Mouse (Mus musculus): ENCODE measurements around the gene Ppp4r3b. TPM values are rescaled to one million over a fixed set of nuclear protein-coding genes. Genes with fewer than 3 reads are reported as not detected.

Gene Ppp4r3b
- total and polyA plus RNA-seq, 3 experiments = 58.9 to 145 (median 95.7) TPM

- H3K9ac ChIP-seq (ENCODE audit: control insufficient read depth, low read depth, low read length, poor library complexity, severe bottlenecking) = no peak overlapping the region
- no peaks in the 10 kb centered on the region for H3K27me3 ChIP-seq (ENCODE audit: control insufficient read depth in 1 of 2, insufficient read depth in 2 of 2, low read length in 2 of 2)
- no peak for DNase-seq (ENCODE audit: low read depth, low spot score)
- peaks cover 0 to 10% of the 10 kb centered on the region in 2 experiments for H3K36me3 ChIP-seq (ENCODE audit: control insufficient read depth in 1 of 2, insufficient read depth in 2 of 2, low read length in 2 of 2)
- H3K4me1 ChIP-seq (ENCODE audit: control insufficient read depth in 1 of 2, insufficient read depth in 2 of 2, low read length in 2 of 2) = peaks cover 0 to 2% of the 10 kb centered on the region in 2 experiments; a peak in 2 of 4 replicates
- H3K4me3 ChIP-seq (ENCODE audit: control insufficient read depth in 1 of 2, insufficient read depth in 1 of 2, low read depth in 2 of 2, low read length in 2 of 2) = no peak overlapping the region
- H3K79me2 ChIP-seq (ENCODE audit: control insufficient read depth, insufficient read depth, low read length, poor library complexity) = no peaks in the 10 kb centered on the region
- H3K27ac ChIP-seq (ENCODE audit: control insufficient read depth, low read depth, low read length) = no peak overlapping the region
- H3K9me3 ChIP-seq (replicated peaks; ENCODE audit: insufficient read depth, low read length) = no peaks in the 10 kb centered on the region
- no peak for TF ChIP-seq JUND (IDR thresholded peaks at IDR 0.05; ENCODE audit: low read depth, low read length)
- no peak for TF ChIP-seq MAFK (IDR thresholded peaks at IDR 0.05; ENCODE audit: borderline replicate concordance, low read depth, low read length)
- TF ChIP-seq GATA1 (IDR thresholded peaks at IDR 0.05; ENCODE audit: low read depth, low read length) = no peak
- no peak for TF ChIP-seq KAT2A (conservative IDR thresholded peaks at IDR 0.05; ENCODE audit: low read depth, low read length)
- TF ChIP-seq MEF2A (IDR thresholded peaks at IDR 0.05; ENCODE audit: extremely low read depth, insufficient replicate concordance, low read depth, low read length, poor library complexity, severe bottlenecking) = no peak
- no peak for TF ChIP-seq UBTF (IDR thresholded peaks at IDR 0.05; ENCODE audit: borderline replicate concordance, insufficient read depth, low read depth, low read length)
- no peak for TF ChIP-seq ZNF384 (IDR thresholded peaks at IDR 0.05; ENCODE audit: low read depth, low read length)
- TF ChIP-seq MYB (IDR thresholded peaks at IDR 0.05; ENCODE audit: low read depth, low read length) = no peak
- TF ChIP-seq MAZ (IDR thresholded peaks at IDR 0.05; ENCODE audit: low read depth, low read length) = no peak
- TF ChIP-seq MAX (IDR thresholded peaks at IDR 0.05; ENCODE audit: low read length) = no peak
- TF ChIP-seq E2F4 (IDR thresholded peaks at IDR 0.05; ENCODE audit: borderline replicate concordance, low read depth, low read length) = no peak
- no peak for TF ChIP-seq TAL1 (IDR thresholded peaks at IDR 0.05; ENCODE audit: low read length)
- no peak for TF ChIP-seq EP300 (IDR thresholded peaks at IDR 0.05; ENCODE audit: low read depth in 1 of 2, low read length in 2 of 2)
- TF ChIP-seq BHLHE40 (IDR thresholded peaks at IDR 0.05; ENCODE audit: borderline replicate concordance, low read depth, low read length) = no peak
Measured at GRCm38 (mm10) chr11:29238551-29238950, 65.9 kb downstream of the Ppp4r3b start.

DNA sequence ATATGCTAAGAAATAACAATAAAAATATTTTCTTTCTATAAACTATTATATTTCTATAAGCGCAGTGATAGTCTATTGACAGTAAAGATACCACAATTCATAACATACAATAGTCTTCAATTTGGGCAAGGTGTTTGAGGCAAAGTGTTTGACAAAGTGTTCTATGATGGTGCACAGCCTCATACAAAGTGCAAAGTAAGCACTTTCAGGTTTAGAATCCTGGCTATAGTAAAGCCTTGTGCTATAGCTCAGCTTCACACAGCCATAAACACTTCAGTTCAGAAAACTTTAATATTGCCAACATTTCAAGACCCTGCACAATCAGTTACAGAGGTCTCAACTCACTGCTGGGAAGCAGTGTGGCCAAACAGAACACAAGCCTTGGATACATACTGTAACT lies 66.7 kb downstream of the Ppp4r3b start:
- Histone ChIP-seq H3K27me3 (ENCODE audit: control insufficient read depth in 1 of 2, insufficient read depth in 2 of 2, low read length in 2 of 2) (no peaks in the 10 kb centered on the region), H3K4me1 (ENCODE audit: control insufficient read depth in 1 of 2, insufficient read depth in 2 of 2, low read length in 2 of 2) (peaks cover 0 to 2% of the 10 kb centered on the region in 2 experiments; a peak in 2 of 4 replicates), H3K9me3 (replicated peaks; ENCODE audit: insufficient read depth, low read length) (no peaks in the 10 kb centered on the region), H3K4me3 (ENCODE audit: control insufficient read depth in 1 of 2, insufficient read depth in 1 of 2, low read depth in 2 of 2, low read length in 2 of 2) (no peak overlapping the region), H3K27ac (ENCODE audit: control insufficient read depth, low read depth, low read length) (no peak overlapping the region), H3K36me3 (ENCODE audit: control insufficient read depth in 1 of 2, insufficient read depth in 2 of 2, low read length in 2 of 2) (peaks cover 0 to 12% of the 10 kb centered on the region in 2 experiments), H3K9ac (ENCODE audit: control insufficient read depth, low read depth, low read length, poor library complexity, severe bottlenecking) (no peak overlapping the region), H3K79me2 (ENCODE audit: control insufficient read depth, insufficient read depth, low read length, poor library complexity) (no peaks in the 10 kb centered on the region)
- TF ChIP-seq MAFK (IDR thresholded peaks at IDR 0.05; ENCODE audit: borderline replicate concordance, low read depth, low read length) = peak; percentile 66
- TF ChIP-seq MYB (IDR thresholded peaks at IDR 0.05; ENCODE audit: low read depth, low read length) = no peak
- no peak for TF ChIP-seq POLR2A (IDR thresholded peaks at IDR 0.05; ENCODE audit: control insufficient read depth in 1 of 2, insufficient read depth in 1 of 2, low read depth in 1 of 2, low read length in 2 of 2, poor library complexity in 1 of 2)
- TF ChIP-seq UBTF (IDR thresholded peaks at IDR 0.05; ENCODE audit: borderline replicate concordance, insufficient read depth, low read depth, low read length) = no peak
- TF ChIP-seq TCF12 (IDR thresholded peaks at IDR 0.05; ENCODE audit: low read depth, low read length) = no peak
- TF ChIP-seq ELF1 (IDR thresholded peaks at IDR 0.05; ENCODE audit: low read depth, low read length) = no peak
- DNase-seq (ENCODE audit: low read depth, low spot score) = no peak
